Mouse (Mus musculus): ENCODE measurements around the gene Rtca. TPM values are rescaled to one million over a fixed set of nuclear protein-coding genes. Genes with fewer than 3 reads are reported as not detected.

The Rtca gene
- polyA plus RNA-seq (2012; ENCODE audit: insufficient read depth, insufficient read length, missing spikeins), result 22.8 and 26.3 TPM in 2 replicates

DNA sequence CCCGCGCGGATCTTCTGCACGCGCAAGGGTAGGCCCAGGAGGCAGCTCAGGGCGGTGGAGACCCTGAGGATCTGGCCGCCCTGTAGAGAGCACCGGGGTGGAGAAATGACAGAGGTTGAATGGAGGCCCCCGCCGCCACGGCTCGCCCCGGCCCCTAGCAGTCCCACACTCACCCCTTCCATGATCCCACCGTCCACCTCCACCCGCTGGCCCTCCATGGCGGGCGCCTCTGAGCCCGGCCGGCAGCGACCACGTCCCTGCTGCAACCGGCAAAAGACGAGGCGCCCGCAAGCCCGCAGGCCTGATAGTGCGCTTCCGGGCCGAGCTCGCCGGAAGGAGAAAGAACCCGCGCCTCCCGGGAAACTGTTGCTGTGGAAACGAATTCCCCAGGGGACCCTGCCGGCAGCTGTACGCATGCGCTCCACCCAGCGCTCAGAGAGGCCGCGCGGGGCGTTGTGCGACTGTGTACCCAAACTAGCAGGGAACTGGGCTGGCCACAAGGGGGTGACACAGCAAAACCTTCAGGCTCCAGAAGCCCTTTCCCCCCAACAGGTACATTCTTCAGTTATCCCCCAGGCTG, at the start of gene Rtca:
TSS of gene Rtca (minus strand) at position 437 of the 580 bp plus-strand sequence.
- Histone ChIP-seq H3K27ac (ENCODE audit: insufficient read depth, low read depth, low read length) (no peak within 1 kb of the TSS), H3K4me1 (ENCODE audit: control insufficient read depth, insufficient read depth, low read length) (peaks cover 9% of the 10 kb centered on the region), H3K4me3 (ENCODE audit: insufficient read depth, low read length) (peak within 1 kb of the TSS; percentile 79)
- TF ChIP-seq POLR2A (IDR thresholded peaks at IDR 0.05; ENCODE audit: borderline replicate concordance, low read depth, low read length) (no peak), CTCF (IDR thresholded peaks at IDR 0.05; ENCODE audit: low read depth, low read length) (peak; percentile 53)

DNA sequence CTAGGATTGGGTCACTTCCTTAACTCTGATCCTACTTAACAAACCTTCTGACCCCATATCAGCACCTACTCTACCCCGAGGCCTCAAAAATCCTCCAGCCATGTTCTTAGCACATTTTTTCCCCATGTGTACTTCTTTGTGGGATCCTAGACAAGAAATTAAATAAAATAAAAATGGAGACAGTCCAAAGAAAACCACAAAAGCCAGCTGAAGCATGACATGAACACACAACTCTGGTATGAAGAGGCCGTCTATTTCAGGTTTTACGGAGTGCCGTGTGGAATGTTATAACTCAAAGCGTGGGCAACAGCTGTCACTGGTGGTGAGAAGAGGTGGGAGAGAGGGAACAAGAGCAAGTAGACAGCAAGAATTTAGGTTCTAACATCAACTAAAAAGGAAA, 43.4 kb upstream of the Rtca start:
- TF ChIP-seq CTCF (IDR thresholded peaks at IDR 0.05; ENCODE audit: low read depth, low read length) (no peak), POLR2A (IDR thresholded peaks at IDR 0.05; ENCODE audit: borderline replicate concordance, low read depth, low read length) (no peak)
- Histone ChIP-seq H3K27ac (ENCODE audit: insufficient read depth, low read depth, low read length) (no peak overlapping the region), H3K4me1 (ENCODE audit: control insufficient read depth, insufficient read depth, low read length) (no peaks in the 10 kb centered on the region), H3K4me3 (ENCODE audit: insufficient read depth, low read length) (no peak overlapping the region)

DNA sequence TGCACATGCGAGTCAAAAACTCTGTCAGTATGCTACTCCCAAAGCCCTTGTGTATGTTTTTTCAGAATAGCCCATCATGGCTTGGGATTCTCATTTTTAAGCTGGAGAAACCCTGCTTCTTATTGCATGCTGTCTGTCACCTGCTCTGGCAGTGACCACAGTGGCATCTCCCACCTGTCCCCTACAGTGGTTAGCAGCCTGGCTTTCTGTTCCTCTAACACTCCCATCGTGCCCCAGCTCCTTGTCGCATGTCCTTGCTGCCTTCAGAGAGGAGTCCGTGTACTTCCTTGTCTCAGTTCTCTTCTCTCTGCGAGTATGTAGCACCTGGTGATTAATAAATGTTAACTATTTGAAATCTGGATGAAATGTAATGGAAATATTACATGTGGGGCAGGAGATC, 39.4 kb upstream of the Rtca start:
- TF ChIP-seq POLR2A (IDR thresholded peaks at IDR 0.05; ENCODE audit: borderline replicate concordance, low read depth, low read length), result no peak
- no peak for TF ChIP-seq CTCF (IDR thresholded peaks at IDR 0.05; ENCODE audit: low read depth, low read length)

DNA sequence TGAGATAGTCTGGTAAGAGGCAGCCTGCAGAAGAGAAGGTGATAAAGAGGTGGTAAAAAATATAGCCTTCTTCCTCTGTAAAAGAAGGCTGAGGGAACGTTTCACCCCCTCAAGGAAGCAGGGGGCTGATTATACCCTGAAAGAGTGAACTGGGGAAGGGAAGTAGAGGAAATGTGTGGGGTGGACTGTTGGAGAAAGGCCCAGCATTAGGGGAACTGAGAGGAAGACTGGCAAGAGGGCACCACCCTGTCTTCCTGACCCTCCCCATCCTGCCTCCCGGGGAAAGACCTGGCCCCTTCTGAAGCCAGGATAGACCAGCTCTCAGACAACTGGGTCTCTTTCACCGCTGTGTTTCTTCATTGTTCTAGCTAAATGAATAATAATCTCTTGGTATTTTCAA, 34.5 kb upstream of the Rtca start:
- H3K4me1 ChIP-seq (ENCODE audit: control insufficient read depth, insufficient read depth, low read length), result peaks cover 13% of the 10 kb centered on the region
- TF ChIP-seq CTCF (IDR thresholded peaks at IDR 0.05; ENCODE audit: low read depth, low read length) (no peak), POLR2A (IDR thresholded peaks at IDR 0.05; ENCODE audit: borderline replicate concordance, low read depth, low read length) (no peak)
- peak overlapping the region; percentile 18 for H3K27ac ChIP-seq (ENCODE audit: insufficient read depth, low read depth, low read length)
- H3K4me3 ChIP-seq (ENCODE audit: insufficient read depth, low read length), result no peak overlapping the region

More for the DNA sequence above, 39.4 kb upstream of the Rtca start:
- Histone ChIP-seq H3K4me3 (ENCODE audit: insufficient read depth, low read length) (no peak overlapping the region), H3K4me1 (ENCODE audit: control insufficient read depth, insufficient read depth, low read length) (peaks cover 7% of the 10 kb centered on the region), H3K27ac (ENCODE audit: insufficient read depth, low read depth, low read length) (no peak overlapping the region)

DNA sequence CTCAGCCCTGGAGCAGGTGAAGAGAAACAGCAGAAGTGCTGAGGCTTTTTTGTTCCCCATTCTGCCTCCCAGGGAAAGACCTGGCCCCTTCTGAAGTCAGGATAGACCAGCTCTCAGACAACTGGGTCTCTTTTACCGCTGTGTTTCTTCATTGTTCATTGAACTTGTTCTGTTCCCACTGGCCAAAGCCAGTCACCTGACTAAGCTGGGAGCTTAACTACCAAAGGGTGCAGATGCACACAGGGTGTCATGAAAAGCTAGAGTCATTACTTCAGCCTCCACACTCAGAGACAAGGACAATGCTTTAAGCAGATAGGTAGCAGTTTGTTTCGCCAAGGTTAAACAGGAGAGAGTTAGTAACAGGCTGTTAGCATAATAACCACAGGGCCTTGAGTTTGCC, 34.1 kb upstream of the Rtca start:
- no peak for TF ChIP-seq POLR2A (IDR thresholded peaks at IDR 0.05; ENCODE audit: borderline replicate concordance, low read depth, low read length)
- no peak for TF ChIP-seq CTCF (IDR thresholded peaks at IDR 0.05; ENCODE audit: low read depth, low read length)
- H3K4me3 ChIP-seq (ENCODE audit: insufficient read depth, low read length), result no peak overlapping the region

DNA sequence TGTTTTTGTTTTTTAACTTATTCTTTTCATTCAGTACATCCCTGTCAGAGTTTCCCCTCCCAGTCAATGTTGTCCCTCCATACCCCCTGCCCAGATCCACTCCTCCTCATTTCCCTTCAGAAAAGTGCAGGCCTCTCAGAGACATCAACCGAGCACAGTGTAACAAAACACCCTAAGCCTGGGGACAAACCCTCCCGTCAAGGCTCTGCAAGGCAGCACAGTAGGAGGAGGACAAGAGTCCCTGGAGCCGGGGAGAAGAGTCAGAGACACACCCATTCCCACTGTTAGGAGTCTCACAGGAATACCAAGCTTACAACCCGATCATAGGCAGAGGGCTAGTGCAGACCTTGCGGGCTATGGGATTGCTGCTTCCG, 29.2 kb upstream of the Rtca start:
- TF ChIP-seq POLR2A (IDR thresholded peaks at IDR 0.05; ENCODE audit: borderline replicate concordance, low read depth, low read length) (no peak), CTCF (IDR thresholded peaks at IDR 0.05; ENCODE audit: low read depth, low read length) (no peak)
- Histone ChIP-seq H3K27ac (ENCODE audit: insufficient read depth, low read depth, low read length) (no peak overlapping the region), H3K4me3 (ENCODE audit: insufficient read depth, low read length) (no peak overlapping the region)

More for the DNA sequence above, 34.1 kb upstream of the Rtca start:
- Histone ChIP-seq H3K27ac (ENCODE audit: insufficient read depth, low read depth, low read length) (peak overlapping the region; percentile 18), H3K4me1 (ENCODE audit: control insufficient read depth, insufficient read depth, low read length) (peaks cover 13% of the 10 kb centered on the region)

DNA sequence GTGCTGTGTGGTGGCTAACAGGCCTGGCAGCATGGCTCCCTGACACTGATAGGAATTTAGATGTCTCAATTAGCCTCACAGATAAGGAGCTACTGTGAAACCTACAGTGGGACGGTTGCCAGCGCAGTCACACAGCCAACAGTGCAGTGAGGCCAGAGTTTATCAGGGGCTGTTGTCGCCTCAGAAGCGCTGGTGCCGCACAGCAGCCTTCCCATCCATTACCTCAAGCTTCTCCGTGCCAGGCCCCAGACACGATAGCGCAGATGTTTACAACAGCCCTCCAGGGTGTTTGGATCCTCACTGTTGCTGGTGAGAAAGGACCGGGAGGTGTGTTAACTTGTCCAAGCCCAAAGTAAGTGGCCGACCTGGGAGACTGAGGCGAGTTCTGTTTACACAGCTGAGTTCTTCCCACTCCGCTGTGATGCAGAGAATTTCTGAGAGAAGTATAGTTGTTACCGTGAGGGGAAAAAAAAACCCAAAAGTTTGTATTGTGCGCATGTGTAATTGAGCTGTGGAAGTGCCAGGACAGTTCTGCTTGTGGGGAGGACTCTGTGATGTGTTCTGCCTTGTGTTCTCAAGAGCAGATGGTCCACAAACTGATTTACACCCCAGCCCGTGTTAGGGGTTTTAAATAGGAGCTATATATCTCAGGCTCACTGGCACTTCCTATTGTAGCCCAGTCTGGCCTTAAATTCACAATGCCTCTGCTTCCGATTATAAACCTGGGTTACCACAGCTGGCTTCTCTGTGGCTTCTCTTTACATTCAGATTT, 28.6 kb upstream of the Rtca start:
- no peak overlapping the region for H3K27ac ChIP-seq (ENCODE audit: insufficient read depth, low read depth, low read length)
- TF ChIP-seq CTCF (IDR thresholded peaks at IDR 0.05; ENCODE audit: low read depth, low read length), result no peak
- no peak for TF ChIP-seq POLR2A (IDR thresholded peaks at IDR 0.05; ENCODE audit: borderline replicate concordance, low read depth, low read length)
- no peak overlapping the region for H3K4me3 ChIP-seq (ENCODE audit: insufficient read depth, low read length)
- no peaks in the 10 kb centered on the region for H3K4me1 ChIP-seq (ENCODE audit: control insufficient read depth, insufficient read depth, low read length)

More for the DNA sequence above, 29.2 kb upstream of the Rtca start:
- peaks cover 4% of the 10 kb centered on the region for H3K4me1 ChIP-seq (ENCODE audit: control insufficient read depth, insufficient read depth, low read length)

DNA sequence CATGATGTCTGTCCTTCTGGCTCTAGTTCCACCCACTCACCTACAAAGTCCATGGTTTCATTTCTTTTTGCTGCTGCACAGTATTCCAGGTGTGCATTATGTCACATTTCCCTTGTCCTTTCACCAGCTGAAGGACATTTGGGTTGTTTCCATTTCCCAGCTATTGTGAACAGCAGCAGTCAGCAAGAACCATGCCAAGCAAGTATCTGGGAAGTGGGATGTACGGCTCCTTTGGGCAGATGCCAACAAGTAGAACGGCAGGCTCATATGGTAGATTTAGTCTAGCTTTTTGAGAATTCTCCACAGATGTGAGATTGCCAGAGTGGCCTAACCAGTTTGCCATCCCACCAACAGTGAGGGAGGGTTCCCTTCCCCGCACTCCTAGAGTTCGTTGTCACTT, 22.8 kb upstream of the Rtca start:
- Histone ChIP-seq H3K4me1 (ENCODE audit: control insufficient read depth, insufficient read depth, low read length) (no peaks in the 10 kb centered on the region), H3K27ac (ENCODE audit: insufficient read depth, low read depth, low read length) (no peak overlapping the region), H3K4me3 (ENCODE audit: insufficient read depth, low read length) (no peak overlapping the region)
- TF ChIP-seq POLR2A (IDR thresholded peaks at IDR 0.05; ENCODE audit: borderline replicate concordance, low read depth, low read length) (no peak), CTCF (IDR thresholded peaks at IDR 0.05; ENCODE audit: low read depth, low read length) (no peak)

DNA sequence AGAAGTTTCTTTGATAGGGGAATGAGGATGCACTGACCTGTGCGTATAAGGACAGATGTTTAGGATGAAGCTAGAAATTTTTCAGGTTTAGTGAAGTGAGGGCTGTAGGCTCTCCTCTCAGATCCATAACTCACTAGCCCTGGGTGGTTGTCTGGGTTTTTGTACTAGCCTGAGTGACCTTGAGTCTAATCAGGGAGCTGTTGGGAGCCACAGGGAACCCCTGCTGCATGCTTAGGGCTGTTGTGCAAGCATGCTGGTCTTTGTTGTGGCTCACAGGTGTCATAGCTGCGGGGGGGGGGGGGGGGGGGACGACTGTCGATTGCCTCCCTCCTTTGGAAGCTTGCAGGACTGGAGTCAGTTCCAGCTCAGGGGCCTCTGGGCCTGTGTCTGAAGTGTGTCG, 21.7 kb upstream of the Rtca start:
- no peak overlapping the region for H3K27ac ChIP-seq (ENCODE audit: insufficient read depth, low read depth, low read length)
- H3K4me3 ChIP-seq (ENCODE audit: insufficient read depth, low read length), result no peak overlapping the region
- H3K4me1 ChIP-seq (ENCODE audit: control insufficient read depth, insufficient read depth, low read length), result no peaks in the 10 kb centered on the region
- TF ChIP-seq POLR2A (IDR thresholded peaks at IDR 0.05; ENCODE audit: borderline replicate concordance, low read depth, low read length), result no peak
- no peak for TF ChIP-seq CTCF (IDR thresholded peaks at IDR 0.05; ENCODE audit: low read depth, low read length)

DNA sequence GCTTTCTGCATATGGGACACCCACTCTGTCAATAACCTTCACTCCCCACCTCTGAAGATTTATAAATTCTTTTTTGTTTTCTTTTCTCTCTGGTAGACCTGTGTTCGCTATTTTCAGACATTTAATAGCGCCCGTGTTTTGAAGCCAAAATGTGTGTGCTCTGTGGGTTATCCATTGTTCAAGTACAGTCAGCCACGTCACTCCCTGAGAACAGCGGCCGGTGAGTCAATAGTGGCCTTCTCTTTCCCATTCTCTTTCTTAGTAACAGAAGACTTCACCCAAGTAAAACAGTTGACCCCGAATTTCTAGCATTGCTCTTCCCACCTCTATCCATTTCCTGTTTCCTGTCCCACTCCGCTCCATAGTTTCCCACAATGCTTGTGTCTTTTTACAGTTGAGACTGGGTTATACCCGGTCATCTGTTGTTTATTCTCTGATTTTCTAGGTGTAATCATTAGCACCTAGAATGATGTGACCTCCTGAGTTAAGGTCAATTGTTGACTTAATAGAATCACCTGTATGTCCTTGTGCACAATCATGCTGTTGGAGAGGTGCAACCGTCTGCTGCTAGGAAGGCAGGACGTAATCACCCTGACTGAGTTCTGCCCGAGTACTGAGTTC, 12.2 kb upstream of the Rtca start:
- Histone ChIP-seq H3K4me3 (ENCODE audit: insufficient read depth, low read length) (no peak overlapping the region), H3K27ac (ENCODE audit: insufficient read depth, low read depth, low read length) (no peak overlapping the region), H3K4me1 (ENCODE audit: control insufficient read depth, insufficient read depth, low read length) (peaks cover 16% of the 10 kb centered on the region)
- TF ChIP-seq POLR2A (IDR thresholded peaks at IDR 0.05; ENCODE audit: borderline replicate concordance, low read depth, low read length), result no peak
- TF ChIP-seq CTCF (IDR thresholded peaks at IDR 0.05; ENCODE audit: low read depth, low read length), result no peak
